Mouse (Mus musculus): ENCODE data around the gene St6gal1. TPM values are rescaled to one million over a fixed set of nuclear protein-coding genes. Genes with fewer than 3 reads are reported as not detected.
"Not testable (repeated sequence)": the region's sequence is repeated elsewhere in the genome, so short reads cannot be mapped to it uniquely, and the experiment has no call there.

St6gal1 gene
- polyA plus RNA-seq (2014; fragmentation: Nextera tagmentation; extraction: Ambion mirVana): 16.1 and 18.7 TPM in 2 replicates

- H3K4me2 ChIP-seq: peak within 1 kb of the TSS; percentile 73
- no peak for DNase-seq (ENCODE audit: low spot score)
- no peaks in the 10 kb centered on the region for H3K9me3 ChIP-seq (ENCODE audit: control insufficient read depth, low read length)
- under 1% methylated on average over 20 of the region's 20 CpGs for WGBS
- 0 out of 2 replicates have a peak, but pooled peaks have one; percentile 31 for ATAC-seq (replicated peaks; ENCODE audit: low FRiP score)
- no peaks in the 10 kb centered on the region for H3K36me3 ChIP-seq (ENCODE audit: control insufficient read depth, insufficient read depth, low read length)
- H3K27me3 ChIP-seq (replicated peaks; ENCODE audit: control insufficient read depth, insufficient read depth, low read length): peaks cover 52% of the 10 kb centered on the region
- H3K4me1 ChIP-seq (replicated peaks; ENCODE audit: control insufficient read depth, insufficient read depth, low read length): peaks cover 3% of the 10 kb centered on the region; the same call in 1 of the 2 replicates
- peak within 1 kb of the TSS; percentile 70 for H3K27ac ChIP-seq (ENCODE audit: low read depth, low read length)
- peak within 1 kb of the TSS; percentile 74 for H3K9ac ChIP-seq (ENCODE audit: low read depth, low read length)
- peak within 1 kb of the TSS; percentile 63 for H3K4me3 ChIP-seq (ENCODE audit: low read depth, low read length)
Observed at GRCm38 (mm10) chr16:23224671-23225068, at the start of gene St6gal1. St6gal1 (plus strand) TSS chr16:23224740.

- Histone ChIP-seq H3K4me2 (no peak overlapping the region), H3K9ac (ENCODE audit: low read depth, low read length) (no peak overlapping the region), H3K4me1 (replicated peaks; ENCODE audit: control insufficient read depth, insufficient read depth, low read length) (no peaks in the 10 kb centered on the region; the same call in 1 of the 2 replicates), H3K4me3 (ENCODE audit: low read depth, low read length) (no peak overlapping the region), H3K27me3 (replicated peaks; ENCODE audit: control insufficient read depth, insufficient read depth, low read length) (no peaks in the 10 kb centered on the region), H3K27ac (ENCODE audit: low read depth, low read length) (no peak overlapping the region), H3K36me3 (ENCODE audit: control insufficient read depth, insufficient read depth, low read length) (no peaks in the 10 kb centered on the region), H3K9me3 (ENCODE audit: control insufficient read depth, low read length) (no peaks in the 10 kb centered on the region)
- peak; percentile 7 for DNase-seq (ENCODE audit: low spot score)
- WGBS: 42% methylated on average over 5 of the region's 5 CpGs
- no peak for ATAC-seq (replicated peaks; ENCODE audit: low FRiP score)
Observed at GRCm38 (mm10) chr16:23174855-23175254, 49.7 kb upstream of the St6gal1 start.

DNA sequence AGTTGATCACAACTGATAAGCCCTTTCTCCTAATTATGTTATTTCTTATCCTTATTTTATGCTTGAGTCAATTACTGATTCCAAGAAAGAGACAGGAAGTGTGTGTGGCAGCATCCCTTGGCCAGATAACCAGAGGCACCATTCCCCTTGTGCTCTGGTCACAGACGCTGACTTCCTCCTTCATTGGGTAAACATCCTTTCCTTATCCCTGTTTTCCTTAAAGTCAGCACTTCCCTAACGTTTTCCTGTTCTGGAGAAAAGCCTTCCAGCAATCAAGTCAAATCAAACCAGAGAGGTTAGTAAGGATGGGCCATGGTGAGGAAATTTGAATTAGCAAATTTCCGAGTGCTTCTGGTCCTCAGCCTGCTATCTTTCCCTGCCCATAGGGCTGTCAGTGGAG lies 48.6 kb upstream of the St6gal1 start:
- Histone ChIP-seq H3K27ac (ENCODE audit: low read depth, low read length) (no peak overlapping the region; the same call in 1 of the 2 replicates), H3K27me3 (replicated peaks; ENCODE audit: control insufficient read depth, insufficient read depth, low read length) (no peaks in the 10 kb centered on the region), H3K4me1 (replicated peaks; ENCODE audit: control insufficient read depth, insufficient read depth, low read length) (no peaks in the 10 kb centered on the region), H3K9me3 (ENCODE audit: control insufficient read depth, low read length) (no peaks in the 10 kb centered on the region), H3K9ac (ENCODE audit: low read depth, low read length) (no peak overlapping the region), H3K36me3 (ENCODE audit: control insufficient read depth, insufficient read depth, low read length) (no peaks in the 10 kb centered on the region), H3K4me2 (no peak overlapping the region), H3K4me3 (ENCODE audit: low read depth, low read length) (no peak overlapping the region)
- no peak for DNase-seq (ENCODE audit: low spot score)
- 19% methylated on average over 3 of the region's 3 CpGs for WGBS
- no peak for ATAC-seq (replicated peaks; ENCODE audit: low FRiP score)

DNA sequence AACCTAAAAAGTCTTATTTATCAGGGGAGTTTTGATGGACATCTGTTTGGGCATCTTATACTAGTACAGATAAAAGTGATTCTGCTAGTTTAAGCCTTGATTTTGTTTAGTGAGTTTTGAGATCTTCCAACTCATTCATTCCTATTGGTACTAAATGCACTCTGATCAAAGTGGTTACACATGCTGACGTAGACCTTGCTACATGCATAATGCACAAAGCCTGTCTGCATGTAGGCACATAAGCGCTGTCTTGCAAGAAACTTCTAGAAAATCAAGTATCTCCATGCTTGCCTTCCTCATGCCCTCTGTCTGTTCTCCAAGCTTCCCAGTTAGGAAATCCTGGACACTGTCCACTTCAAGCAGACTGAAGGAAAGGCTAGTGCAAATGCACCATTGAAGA lies 46.7 kb upstream of the St6gal1 start:
- no peak for ATAC-seq (replicated peaks; ENCODE audit: low FRiP score)
- Histone ChIP-seq H3K36me3 (ENCODE audit: control insufficient read depth, insufficient read depth, low read length) (no peaks in the 10 kb centered on the region), H3K9ac (ENCODE audit: low read depth, low read length) (no peak overlapping the region), H3K27ac (ENCODE audit: low read depth, low read length) (no peak overlapping the region), H3K9me3 (ENCODE audit: control insufficient read depth, low read length) (no peaks in the 10 kb centered on the region), H3K27me3 (replicated peaks; ENCODE audit: control insufficient read depth, insufficient read depth, low read length) (no peaks in the 10 kb centered on the region), H3K4me1 (replicated peaks; ENCODE audit: control insufficient read depth, insufficient read depth, low read length) (no peaks in the 10 kb centered on the region), H3K4me3 (ENCODE audit: low read depth, low read length) (no peak overlapping the region), H3K4me2 (no peak overlapping the region)
- 92% methylated on average over 2 of the region's 2 CpGs for WGBS
- no peak for DNase-seq (ENCODE audit: low spot score)

GRCm38 (mm10) chr16:23178796-23179195 lies 45.7 kb upstream of the St6gal1 start:
- Histone ChIP-seq H3K9me3 (ENCODE audit: control insufficient read depth, low read length) (no peaks in the 10 kb centered on the region), H3K27me3 (replicated peaks; ENCODE audit: control insufficient read depth, insufficient read depth, low read length) (no peaks in the 10 kb centered on the region), H3K4me2 (no peak overlapping the region), H3K9ac (ENCODE audit: low read depth, low read length) (no peak overlapping the region), H3K4me1 (replicated peaks; ENCODE audit: control insufficient read depth, insufficient read depth, low read length) (no peaks in the 10 kb centered on the region), H3K4me3 (ENCODE audit: low read depth, low read length) (no peak overlapping the region), H3K27ac (ENCODE audit: low read depth, low read length) (no peak overlapping the region), H3K36me3 (ENCODE audit: control insufficient read depth, insufficient read depth, low read length) (no peaks in the 10 kb centered on the region)
- ATAC-seq (replicated peaks; ENCODE audit: low FRiP score) (no peak), DNase-seq (ENCODE audit: low spot score) (no peak)
- WGBS: 85% methylated on average over 5 of the region's 5 CpGs

GRCm38 (mm10) chr16:23179436-23179835 lies 45.1 kb upstream of the St6gal1 start:
- H3K27me3 ChIP-seq (replicated peaks; ENCODE audit: control insufficient read depth, insufficient read depth, low read length); ATAC-seq (replicated peaks; ENCODE audit: low FRiP score); H3K9ac ChIP-seq (ENCODE audit: low read depth, low read length); DNase-seq (ENCODE audit: low spot score); H3K4me2 ChIP-seq; H3K9me3 ChIP-seq (ENCODE audit: control insufficient read depth, low read length); H3K36me3 ChIP-seq (ENCODE audit: control insufficient read depth, insufficient read depth, low read length); H3K4me3 ChIP-seq (ENCODE audit: low read depth, low read length); H3K27ac ChIP-seq (ENCODE audit: low read depth, low read length); H3K4me1 ChIP-seq (replicated peaks; ENCODE audit: control insufficient read depth, insufficient read depth, low read length): not testable (repeated sequence)
- WGBS: 88% methylated on average over 18 of the region's 18 CpGs

DNA sequence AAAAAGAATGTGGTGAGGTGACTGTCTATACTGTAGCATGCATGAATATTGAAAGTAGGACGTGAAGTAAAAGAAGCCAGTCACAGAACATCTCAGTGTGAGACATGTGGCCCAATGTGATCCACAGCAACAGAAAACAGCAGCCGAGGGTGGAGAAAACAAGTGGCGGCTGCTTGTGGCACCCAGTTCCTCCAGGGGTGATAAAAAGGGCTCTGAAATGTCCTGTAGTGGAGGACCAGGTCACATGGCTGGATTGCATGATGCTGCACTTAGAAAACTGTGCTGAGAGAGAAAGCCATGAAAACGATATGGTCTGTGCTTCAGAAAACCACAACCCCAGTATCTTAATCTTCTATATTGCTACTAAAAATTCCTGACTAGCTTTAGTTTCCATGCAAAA lies 43.5 kb upstream of the St6gal1 start:
- DNase-seq (ENCODE audit: low spot score) (no peak), ATAC-seq (replicated peaks; ENCODE audit: low FRiP score) (no peak)
- no peaks in the 10 kb centered on the region for H3K36me3 ChIP-seq (ENCODE audit: control insufficient read depth, insufficient read depth, low read length)
- no peaks in the 10 kb centered on the region for H3K27me3 ChIP-seq (replicated peaks; ENCODE audit: control insufficient read depth, insufficient read depth, low read length)
- no peak overlapping the region for H3K27ac ChIP-seq (ENCODE audit: low read depth, low read length)
- no peak overlapping the region for H3K4me2 ChIP-seq
- H3K4me3 ChIP-seq (ENCODE audit: low read depth, low read length): no peak overlapping the region
- 36% methylated on average over 4 of the region's 4 CpGs for WGBS
- no peaks in the 10 kb centered on the region for H3K9me3 ChIP-seq (ENCODE audit: control insufficient read depth, low read length)
- no peaks in the 10 kb centered on the region for H3K4me1 ChIP-seq (replicated peaks; ENCODE audit: control insufficient read depth, insufficient read depth, low read length)
- no peak overlapping the region for H3K9ac ChIP-seq (ENCODE audit: low read depth, low read length)

- Histone ChIP-seq H3K27me3 (replicated peaks; ENCODE audit: control insufficient read depth, insufficient read depth, low read length) (no peaks in the 10 kb centered on the region), H3K4me2 (no peak overlapping the region), H3K9me3 (ENCODE audit: control insufficient read depth, low read length) (no peaks in the 10 kb centered on the region), H3K27ac (ENCODE audit: low read depth, low read length) (no peak overlapping the region), H3K4me1 (replicated peaks; ENCODE audit: control insufficient read depth, insufficient read depth, low read length) (no peaks in the 10 kb centered on the region), H3K4me3 (ENCODE audit: low read depth, low read length) (no peak overlapping the region), H3K36me3 (ENCODE audit: control insufficient read depth, insufficient read depth, low read length) (no peaks in the 10 kb centered on the region), H3K9ac (ENCODE audit: low read depth, low read length) (no peak overlapping the region)
- no peak for ATAC-seq (replicated peaks; ENCODE audit: low FRiP score)
- WGBS: 45% methylated on average over 3 of the region's 3 CpGs
- DNase-seq (ENCODE audit: low spot score): no peak
Observed at GRCm38 (mm10) chr16:23181487-23181886, 43.1 kb upstream of the St6gal1 start.

- ATAC-seq (replicated peaks; ENCODE audit: low FRiP score): no peak
- H3K9me3 ChIP-seq (ENCODE audit: control insufficient read depth, low read length): no peaks in the 10 kb centered on the region
- no peaks in the 10 kb centered on the region for H3K36me3 ChIP-seq (ENCODE audit: control insufficient read depth, insufficient read depth, low read length)
- H3K4me3 ChIP-seq (ENCODE audit: low read depth, low read length): no peak overlapping the region
- no peaks in the 10 kb centered on the region for H3K27me3 ChIP-seq (replicated peaks; ENCODE audit: control insufficient read depth, insufficient read depth, low read length)
- no peak for DNase-seq (ENCODE audit: low spot score)
- no peak overlapping the region for H3K27ac ChIP-seq (ENCODE audit: low read depth, low read length)
- WGBS: 43% methylated on average over 1 of the region's 1 CpGs
- H3K4me1 ChIP-seq (replicated peaks; ENCODE audit: control insufficient read depth, insufficient read depth, low read length): no peaks in the 10 kb centered on the region
- H3K4me2 ChIP-seq: no peak overlapping the region
- no peak overlapping the region for H3K9ac ChIP-seq (ENCODE audit: low read depth, low read length)
Observed at GRCm38 (mm10) chr16:23181942-23182597, 42.5 kb upstream of the St6gal1 start.
